Mouse (Mus musculus): ENCODE results near the gene Adam15. TPM values are rescaled to one million over a fixed set of nuclear protein-coding genes. Genes with fewer than 3 reads are reported as not detected.

Gene Adam15
- total RNA-seq, 2 experiments from 2014 or later: 122 to 127 TPM

DNA sequence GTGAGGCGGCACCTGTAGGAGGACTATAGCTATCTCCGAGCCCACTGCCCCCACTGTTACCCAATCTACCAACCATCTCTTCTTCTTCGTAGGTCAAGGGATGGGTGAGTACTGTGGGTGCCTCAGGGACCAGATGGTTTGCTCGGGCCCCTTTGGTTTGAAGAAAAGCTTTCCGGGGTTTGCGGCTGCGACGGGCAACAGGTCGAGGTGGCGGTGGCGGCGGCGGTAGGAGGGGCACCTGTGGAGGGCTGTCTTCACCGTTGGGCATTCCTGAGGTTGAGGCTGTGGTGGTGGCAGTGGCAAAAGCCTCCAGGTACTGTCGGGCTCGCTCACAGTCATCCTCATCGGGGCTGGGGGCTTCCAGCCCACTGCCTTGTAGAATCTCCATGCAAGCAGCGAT, 30.9 kb upstream of the Adam15 start:
- H3K4me3 ChIP-seq: no peak overlapping the region
- no peak for DNase-seq (ENCODE audit: low spot score in 2 of 2)
- no peak overlapping the region for H3K27ac ChIP-seq
- no peak for TF ChIP-seq CTCF (conservative IDR thresholded peaks at IDR 0.05)

DNA sequence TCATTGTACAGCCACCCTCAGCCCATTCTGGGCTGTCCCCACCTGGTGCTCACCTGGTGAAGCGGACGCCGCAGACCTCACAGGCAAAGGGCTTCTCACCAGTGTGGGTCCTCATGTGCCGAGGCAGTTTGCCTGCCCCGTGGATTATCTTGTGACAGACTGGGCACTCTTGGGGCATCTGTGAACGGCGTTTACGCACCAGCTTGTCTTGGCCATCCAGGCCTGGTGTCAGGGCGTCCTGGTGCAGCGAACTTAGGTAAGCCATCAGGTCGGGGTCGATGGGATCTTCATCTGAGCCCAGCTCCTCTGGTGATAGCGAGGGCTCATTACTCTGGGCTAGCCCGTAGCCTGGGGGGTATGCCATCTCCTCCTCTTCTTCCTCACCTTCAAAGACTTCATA, 30.5 kb upstream of the Adam15 start:
- no peak overlapping the region for H3K4me3 ChIP-seq
- no peak for DNase-seq (ENCODE audit: low spot score in 2 of 2)
- H3K27ac ChIP-seq: no peak overlapping the region
- no peak for TF ChIP-seq CTCF (conservative IDR thresholded peaks at IDR 0.05)

DNA sequence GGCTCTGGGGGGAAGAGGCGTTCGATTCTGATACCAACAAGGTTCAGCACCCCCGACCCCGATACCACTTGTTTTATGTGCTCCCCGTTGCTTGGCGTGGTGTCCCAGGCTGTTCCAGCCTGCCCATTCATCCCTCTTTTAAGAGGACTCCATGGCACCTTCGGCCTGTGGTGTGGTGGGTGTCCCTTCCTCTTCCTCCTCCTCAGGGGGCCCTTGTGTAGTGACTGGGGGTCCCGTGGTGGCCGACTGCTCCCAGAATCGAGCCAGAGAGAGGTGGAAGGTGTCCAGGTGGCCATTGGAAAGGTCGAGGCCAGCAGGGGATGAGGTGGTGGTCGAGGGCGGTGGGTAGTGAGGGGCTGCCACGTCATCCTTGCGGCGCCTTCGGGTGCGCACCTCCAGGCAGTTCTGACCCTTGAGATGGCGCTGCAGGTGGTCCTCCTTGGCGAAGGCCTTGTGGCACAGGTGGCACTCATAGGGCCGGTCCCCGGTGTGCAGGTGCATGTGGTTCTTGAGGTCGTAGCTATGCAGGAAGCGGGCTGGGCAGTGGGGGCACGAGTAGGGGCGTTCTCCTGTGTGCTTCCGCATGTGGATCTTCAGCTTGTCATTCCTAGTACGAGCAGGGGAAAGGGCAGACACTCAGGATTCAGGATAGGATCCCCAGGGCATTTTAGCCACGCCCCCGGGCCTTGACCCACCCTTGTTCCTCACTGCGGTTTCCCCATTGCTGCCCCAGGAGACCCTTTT, 29.8 kb upstream of the Adam15 start:
- no peak overlapping the region; the same call in 1 of the 2 replicates for H3K27ac ChIP-seq
- no peak for TF ChIP-seq CTCF (conservative IDR thresholded peaks at IDR 0.05)
- no peak for DNase-seq (ENCODE audit: low spot score in 2 of 2)
- H3K4me3 ChIP-seq: no peak overlapping the region; the same call in 1 of the 2 replicates

DNA sequence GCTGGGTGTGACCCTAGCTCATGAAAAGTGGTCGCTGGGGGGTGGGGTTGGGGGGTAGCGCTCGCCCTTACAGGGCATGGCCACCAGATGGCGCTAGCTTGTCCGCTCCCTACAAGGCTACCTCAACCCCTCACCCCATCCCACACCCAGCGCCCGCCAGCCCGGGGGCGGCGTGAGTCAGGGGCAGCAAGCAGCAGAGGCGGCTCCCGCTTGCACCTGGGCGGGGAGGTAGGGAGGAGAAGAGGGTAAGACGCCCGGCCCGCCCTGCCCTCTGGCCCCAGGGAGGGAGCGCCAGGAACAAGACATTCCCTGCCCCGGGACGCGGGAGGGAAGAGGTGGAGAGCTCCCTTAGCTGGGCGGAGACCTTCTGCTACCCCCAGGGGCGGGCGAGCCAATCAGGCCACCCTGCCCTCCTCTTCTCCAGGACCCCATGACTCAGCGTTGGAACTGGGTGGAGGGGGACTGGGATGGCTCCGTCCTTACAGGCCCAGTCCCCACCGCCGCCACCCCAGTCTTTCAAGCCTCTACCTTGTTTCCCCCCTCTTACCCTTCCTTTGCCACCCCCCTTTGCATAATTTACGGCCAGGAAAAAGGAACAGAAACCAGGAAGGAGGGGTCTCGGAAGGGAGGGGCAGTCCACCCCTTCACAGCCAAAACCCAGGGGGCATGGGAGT, 28.7 kb upstream of the Adam15 start:
- TF ChIP-seq CTCF (conservative IDR thresholded peaks at IDR 0.05): peak; percentile 99
- peak overlapping the region; percentile 93 for H3K27ac ChIP-seq
- peak; percentile 39 to 75 for DNase-seq (ENCODE audit: low spot score in 2 of 2)
- H3K4me3 ChIP-seq: peak overlapping the region; percentile 84

DNA sequence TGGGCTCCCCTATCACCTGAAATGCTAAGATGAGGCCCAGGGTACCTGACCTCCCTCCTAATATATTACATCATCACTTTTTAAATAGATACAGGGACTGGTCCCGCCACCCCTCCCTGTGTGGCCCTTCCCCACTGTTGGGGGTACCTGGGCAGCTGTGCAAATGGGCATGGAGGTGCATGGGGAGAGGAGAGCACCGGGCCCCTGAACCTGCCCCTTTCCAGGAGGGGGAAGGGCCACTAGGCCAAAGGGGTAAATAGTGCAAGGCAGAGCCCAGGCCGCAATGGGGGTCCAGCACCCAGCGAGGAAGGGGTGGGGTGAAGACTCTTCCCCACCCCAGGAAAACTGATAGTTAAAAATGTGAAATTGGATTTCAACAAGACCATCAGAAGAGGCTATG, 28.0 kb upstream of the Adam15 start:
- H3K27ac ChIP-seq: peak overlapping the region; percentile 93; the same call in 1 of the 2 replicates
- no peak for DNase-seq (ENCODE audit: low spot score in 2 of 2)
- TF ChIP-seq CTCF (conservative IDR thresholded peaks at IDR 0.05): no peak
- H3K4me3 ChIP-seq: no peak overlapping the region

DNA sequence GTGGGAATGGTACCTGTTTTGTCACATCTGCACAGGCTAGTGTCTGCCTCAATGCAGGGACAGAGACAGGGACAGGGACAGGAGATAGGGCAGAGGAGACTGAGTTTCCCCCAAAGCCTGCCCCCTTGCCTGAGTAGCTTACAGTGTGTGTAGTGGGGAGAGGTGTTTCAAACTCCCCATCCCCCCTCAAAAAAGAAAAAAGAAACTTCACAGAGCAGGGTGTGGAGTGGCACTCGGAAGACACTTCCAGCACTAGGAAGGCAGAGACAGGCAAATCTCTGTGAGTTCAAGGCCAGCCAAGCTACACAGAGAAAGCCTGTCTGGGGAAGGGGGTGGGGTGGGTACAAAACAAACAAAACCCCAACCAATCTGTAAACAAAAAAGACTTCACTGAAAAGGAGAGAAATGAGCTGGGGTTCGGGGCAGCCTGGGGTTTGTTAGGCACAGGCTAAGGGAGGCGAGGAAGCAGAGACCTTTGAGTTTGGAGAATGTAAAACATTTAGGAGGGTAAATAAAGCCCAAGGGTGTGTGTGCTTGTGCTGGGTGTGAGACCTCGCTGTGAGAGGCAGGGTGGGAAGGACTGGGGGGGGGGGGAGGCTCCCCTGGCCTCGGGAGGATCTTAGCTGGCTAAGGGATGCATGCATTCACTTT, 23.9 kb upstream of the Adam15 start:
- TF ChIP-seq CTCF (conservative IDR thresholded peaks at IDR 0.05): no peak
- DNase-seq (ENCODE audit: low spot score in 2 of 2): no peak
- H3K4me3 ChIP-seq: no peak overlapping the region

DNA sequence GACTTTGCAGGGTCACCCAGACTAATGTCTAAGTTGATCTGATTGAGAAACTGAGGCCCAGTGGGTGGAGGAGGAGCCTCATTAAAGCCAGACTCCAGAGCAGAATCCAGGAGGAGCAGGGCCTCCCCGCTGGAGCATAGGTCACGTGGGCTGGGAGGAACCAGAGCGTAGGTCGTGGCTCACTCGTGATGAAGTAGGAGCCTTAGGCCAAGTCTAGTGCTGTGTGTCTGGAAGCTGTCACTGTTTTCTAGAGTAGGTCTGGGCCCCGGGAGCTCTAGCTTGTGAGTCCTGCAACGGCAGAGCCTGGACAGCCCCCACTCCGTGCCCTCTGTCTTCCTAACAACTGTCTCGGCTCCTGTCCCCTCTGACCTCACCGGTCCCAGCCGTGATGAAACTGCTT, 17.5 kb upstream of the Adam15 start:
- H3K27ac ChIP-seq: no peak overlapping the region
- DNase-seq (ENCODE audit: low spot score in 2 of 2): no peak
- H3K4me3 ChIP-seq: no peak overlapping the region
- TF ChIP-seq CTCF (conservative IDR thresholded peaks at IDR 0.05): no peak

More for the DNA sequence above, 23.9 kb upstream of the Adam15 start:
- no peak overlapping the region for H3K27ac ChIP-seq

DNA sequence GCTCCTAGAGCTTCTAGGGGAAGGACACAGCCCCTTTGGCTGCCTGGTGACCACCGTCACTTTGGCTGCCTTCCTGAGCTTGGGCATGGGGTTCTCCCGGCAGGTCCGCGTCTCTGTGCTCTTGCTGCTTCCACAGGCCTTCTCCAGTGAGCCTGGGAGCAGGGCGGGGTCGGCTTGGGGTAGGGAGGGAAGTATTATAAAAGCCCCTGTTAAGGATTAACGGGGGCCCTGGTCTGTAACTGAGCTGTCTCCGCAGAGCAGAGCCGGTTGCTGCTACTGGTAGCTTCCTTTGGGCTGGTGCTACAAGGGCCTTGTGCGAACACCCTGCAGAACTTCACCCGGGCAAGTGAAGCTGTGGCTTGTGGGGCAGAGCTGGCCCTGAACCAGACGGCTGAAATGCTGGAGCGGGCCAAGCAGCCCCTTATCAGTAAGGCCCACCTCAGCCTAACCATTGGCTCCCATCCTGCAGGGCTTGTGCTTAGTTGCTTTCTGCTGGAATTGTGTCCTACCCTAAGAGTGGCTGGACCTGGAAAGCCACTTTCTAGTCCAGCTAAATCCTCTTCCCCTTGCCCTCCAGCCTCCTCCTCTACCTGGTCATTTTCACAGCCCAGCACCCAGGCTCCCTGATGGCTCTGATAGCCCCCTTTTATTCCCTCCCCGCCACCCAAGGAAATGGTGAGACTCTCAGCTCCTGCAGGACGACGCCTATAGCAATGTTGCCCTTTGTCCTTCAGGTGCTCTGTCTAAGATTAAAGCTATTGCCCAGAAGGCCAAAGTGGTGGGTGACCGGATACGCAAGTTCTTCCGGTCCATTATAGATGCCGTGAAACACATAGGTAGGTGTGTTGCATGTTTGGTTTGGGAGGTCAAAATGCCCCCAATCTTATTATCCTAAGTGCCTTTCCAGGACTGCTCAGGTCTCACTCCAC, 16.0 kb upstream of the Adam15 start:
- no peak overlapping the region for H3K27ac ChIP-seq
- TF ChIP-seq CTCF (conservative IDR thresholded peaks at IDR 0.05): no peak
- no peak overlapping the region for H3K4me3 ChIP-seq
- no peak for DNase-seq (ENCODE audit: low spot score in 2 of 2)

DNA sequence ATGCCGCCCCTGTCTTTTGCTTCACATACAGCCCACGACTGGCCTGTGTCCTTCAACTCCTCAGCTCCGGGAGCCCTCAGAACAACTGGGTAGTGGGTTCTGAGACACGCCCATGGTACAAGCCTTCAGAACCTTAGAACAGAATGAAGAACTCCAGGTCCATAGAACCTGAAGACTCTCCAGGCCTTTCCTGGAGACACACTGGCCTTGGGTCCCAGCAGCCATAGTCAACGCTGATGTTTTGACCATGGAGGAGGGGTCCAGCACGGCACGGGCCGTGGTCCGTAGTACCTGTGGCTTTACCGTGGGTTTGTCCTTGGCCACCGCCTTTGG, 15.3 kb upstream of the Adam15 start, which contains the start of gene Dcst1:
Gene Dcst1, minus strand, starts transcription at position 101 of the 333 bp plus-strand sequence.
- Histone ChIP-seq H3K27ac (no peak within 1 kb of the TSS), H3K4me3 (no peak within 1 kb of the TSS)
- DNase-seq (ENCODE audit: low spot score in 2 of 2): no peak
- TF ChIP-seq CTCF (conservative IDR thresholded peaks at IDR 0.05): no peak

DNA sequence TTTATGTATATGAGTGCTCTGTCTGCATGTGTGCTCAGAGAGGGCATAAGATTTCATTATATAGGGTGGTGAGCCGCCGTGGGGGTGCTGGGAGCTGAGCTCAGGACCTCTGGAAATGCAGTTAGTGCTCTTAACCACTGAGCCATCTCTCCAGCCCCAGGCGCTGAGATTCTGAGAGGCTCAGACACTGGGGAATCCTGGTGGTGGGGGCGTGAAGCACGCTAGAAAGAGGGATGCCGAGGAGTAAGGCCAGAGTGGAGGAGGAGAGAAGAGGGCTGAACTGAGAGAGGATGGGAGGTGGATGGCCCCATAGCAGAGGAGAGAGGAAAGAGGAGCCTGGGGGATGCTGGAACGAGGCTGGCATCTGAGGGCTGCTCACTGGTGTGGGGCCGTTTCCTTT, 14.8 kb upstream of the Adam15 start:
- DNase-seq (ENCODE audit: low spot score in 2 of 2): no peak
- Histone ChIP-seq H3K4me3 (no peak overlapping the region), H3K27ac (no peak overlapping the region)
- TF ChIP-seq CTCF (conservative IDR thresholded peaks at IDR 0.05): no peak

DNA sequence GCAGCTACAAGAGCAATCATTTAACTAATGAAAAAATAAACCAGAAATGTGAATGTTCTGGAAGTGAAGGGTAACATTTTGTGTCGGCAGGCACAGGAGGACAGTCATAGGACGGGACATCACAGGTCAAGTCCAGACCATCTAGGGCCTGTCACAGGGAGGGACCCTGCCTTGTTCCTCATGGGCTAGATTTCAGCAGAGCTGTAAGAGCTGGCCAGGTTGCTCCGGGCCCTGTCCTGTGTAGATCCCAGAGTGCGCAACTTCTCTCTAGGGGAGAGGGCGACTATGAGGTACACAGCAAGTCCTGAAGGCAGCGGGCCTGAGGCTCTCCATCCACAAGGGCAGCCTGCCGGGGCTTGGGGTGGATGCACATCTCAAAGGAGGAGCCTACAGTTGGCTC, 11.9 kb upstream of the Adam15 start, which contains the start of gene Dcst2:
Gene Dcst2, plus strand, starts transcription at position 301 of the 400 bp plus-strand sequence.
- no peak within 1 kb of the TSS for H3K27ac ChIP-seq

DNA sequence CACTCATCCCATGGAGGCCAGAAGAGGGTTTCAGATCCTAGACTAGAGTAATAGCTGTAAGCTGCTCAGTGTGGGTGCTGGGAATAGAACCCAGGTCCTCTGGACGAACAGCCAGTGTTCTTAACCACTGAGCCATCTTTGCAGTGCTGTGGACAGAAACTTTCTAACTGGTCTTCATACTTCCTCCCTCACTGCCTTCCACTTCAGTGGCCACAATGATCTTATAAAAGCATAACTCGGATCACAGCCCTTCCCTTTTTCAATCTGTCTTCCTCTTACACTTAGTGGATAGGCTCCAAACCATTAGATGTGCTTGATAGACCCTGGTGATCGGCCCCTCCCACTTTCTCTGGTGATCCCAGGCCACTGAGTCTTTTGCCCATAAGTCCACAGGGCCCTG, 10.4 kb upstream of the Adam15 start:
- TF ChIP-seq CTCF (conservative IDR thresholded peaks at IDR 0.05): no peak
- DNase-seq (ENCODE audit: low spot score in 2 of 2): no peak

More for the DNA sequence above, 11.9 kb upstream of the Adam15 start, which contains the start of gene Dcst2:
- no peak for DNase-seq (ENCODE audit: low spot score in 2 of 2)
- TF ChIP-seq CTCF (conservative IDR thresholded peaks at IDR 0.05): no peak
- H3K4me3 ChIP-seq: no peak within 1 kb of the TSS

More for the DNA sequence above, 10.4 kb upstream of the Adam15 start:
- H3K27ac ChIP-seq: no peak overlapping the region
- H3K4me3 ChIP-seq: no peak overlapping the region

Measured in layer of hippocampus, adult 2 months (tissue).